Mouse (Mus musculus): ENCODE measurements around the gene Smtnl1. TPM values are rescaled to one million over a fixed set of nuclear protein-coding genes. Genes with fewer than 3 reads are reported as not detected.

The Smtnl1 gene
- total RNA-seq, 2 experiments from 2014 or later, result not detected

- DNase-seq (ENCODE audit: extremely low spot score in 1 of 2, low spot score in 2 of 2), result no peak
- intact Hi-C loops (cut with DNase I), result no loop called here
Observed at GRCm38 (mm10) chr2:84772454-84772853, 50.0 kb downstream of the Smtnl1 start.

GRCm38 (mm10) chr2:84770501-84770900 is 52.0 kb downstream of the Smtnl1 start:
- DNase-seq (ENCODE audit: extremely low spot score in 1 of 2, low spot score in 2 of 2), result no peak
- intact Hi-C loops (cut with DNase I), result no loop called here

- intact Hi-C loops (cut with DNase I), result no loop called here
Observed at GRCm38 (mm10) chr2:84762818-84763217, 59.6 kb downstream of the Smtnl1 start.

GRCm38 (mm10) chr2:84762295-84762694 is 60.2 kb downstream of the Smtnl1 start:
- no peak for DNase-seq (ENCODE audit: extremely low spot score in 1 of 2, low spot score in 2 of 2)
- intact Hi-C loops (cut with DNase I), result no loop called here

More at GRCm38 (mm10) chr2:84762818-84763217, 59.6 kb downstream of the Smtnl1 start:
- no peak for DNase-seq (ENCODE audit: extremely low spot score in 1 of 2, low spot score in 2 of 2)

GRCm38 (mm10) chr2:84761840-84762239 is 60.6 kb downstream of the Smtnl1 start:
- intact Hi-C loops (cut with DNase I), result no loop called here

GRCm38 (mm10) chr2:84761309-84761708 is 61.1 kb downstream of the Smtnl1 start:
- no peak for DNase-seq (ENCODE audit: extremely low spot score in 1 of 2, low spot score in 2 of 2)
- intact Hi-C loops (cut with DNase I), result no loop called here

More at GRCm38 (mm10) chr2:84761840-84762239, 60.6 kb downstream of the Smtnl1 start:
- DNase-seq (ENCODE audit: extremely low spot score in 1 of 2, low spot score in 2 of 2), result no peak

Other genes with a start within 250 kb of the Smtnl1 start
- gene Ctnnd1, start 171.9 kb downstream of the Smtnl1 start, total RNA-seq (2021), result 10 to 100 TPM; 61.3 to 64.7 TPM
- not detected for gene Btbd18, start 163.6 kb downstream of the Smtnl1 start, total RNA-seq (2021)
- gene Selenoh, start 151.9 kb downstream of the Smtnl1 start, total RNA-seq (2021), result 10 to 100 TPM; 71.0 to 73.0 TPM
- 10 to 100 TPM in 1 of 2 experiments, 1 to 10 TPM in 1; 6.7 to 11.1 TPM for gene Gm28635, start 144.6 kb downstream of the Smtnl1 start, total RNA-seq (2021)
- 10 to 100 TPM; 36.1 to 36.8 TPM for gene Med19, start 144.2 kb downstream of the Smtnl1 start, total RNA-seq (2021)
- gene Tmx2, start 143.5 kb downstream of the Smtnl1 start, total RNA-seq (2021), result 100 to 1,000 TPM; 183 to 192 TPM
- gene Zdhhc5, start 107.5 kb downstream of the Smtnl1 start, total RNA-seq (2021), result 10 to 100 TPM; 37.0 to 38.4 TPM
- 1 to 10 TPM; 8.0 to 8.3 TPM for gene Clp1, start 95.3 kb downstream of the Smtnl1 start, total RNA-seq (2021)
- gene Ypel4, start 88.6 kb downstream of the Smtnl1 start, total RNA-seq (2021), result 10 to 100 TPM; 21.9 to 23.2 TPM
- 1 to 10 TPM; 3.0 to 3.6 TPM for gene Gm19426, start 79.0 kb downstream of the Smtnl1 start, total RNA-seq (2021)
- gene Serping1, start 47.2 kb downstream of the Smtnl1 start, total RNA-seq (2021), result 1 to 10 TPM; 4.7 to 6.9 TPM
- gene Ube2l6, start 23.8 kb downstream of the Smtnl1 start, total RNA-seq (2021), result 1 to 10 TPM; 6.5 to 6.8 TPM
- 10 to 100 TPM; 62.8 to 66.7 TPM for gene Timm10, start 4.3 kb upstream of the Smtnl1 start, total RNA-seq (2021)
- gene Slc43a1, start 16.2 kb upstream of the Smtnl1 start, total RNA-seq (2021), result under 1 TPM; 0.34 to 0.43 TPM
- 10 to 100 TPM; 82.1 to 83.8 TPM for gene Rtn4rl2, start 64.1 kb upstream of the Smtnl1 start, total RNA-seq (2021)
- 1 to 10 TPM; 1.8 to 2.0 TPM for gene Slc43a3, start 113.9 kb upstream of the Smtnl1 start, total RNA-seq (2021)
- gene Prg2, start 157.8 kb upstream of the Smtnl1 start, total RNA-seq (2021), result not detected
- gene Prg3, start 165.6 kb upstream of the Smtnl1 start, total RNA-seq (2021), result not detected
- 100 to 1,000 TPM; 101 to 105 TPM for gene Ssrp1, start 214.6 kb upstream of the Smtnl1 start, total RNA-seq (2021)
- 1 to 10 TPM; 1.9 to 2.2 TPM for gene P2rx3, start 214.8 kb upstream of the Smtnl1 start, total RNA-seq (2021)
- 10 to 100 TPM; 77.8 to 88.7 TPM for gene Tnks1bp1, start 225.4 kb upstream of the Smtnl1 start, total RNA-seq (2021)

Measured in left cerebral cortex, postnatal 10 days (tissue).